Mouse (Mus musculus): ENCODE measurements around the gene Bmi1.

The Bmi1 gene

DNA sequence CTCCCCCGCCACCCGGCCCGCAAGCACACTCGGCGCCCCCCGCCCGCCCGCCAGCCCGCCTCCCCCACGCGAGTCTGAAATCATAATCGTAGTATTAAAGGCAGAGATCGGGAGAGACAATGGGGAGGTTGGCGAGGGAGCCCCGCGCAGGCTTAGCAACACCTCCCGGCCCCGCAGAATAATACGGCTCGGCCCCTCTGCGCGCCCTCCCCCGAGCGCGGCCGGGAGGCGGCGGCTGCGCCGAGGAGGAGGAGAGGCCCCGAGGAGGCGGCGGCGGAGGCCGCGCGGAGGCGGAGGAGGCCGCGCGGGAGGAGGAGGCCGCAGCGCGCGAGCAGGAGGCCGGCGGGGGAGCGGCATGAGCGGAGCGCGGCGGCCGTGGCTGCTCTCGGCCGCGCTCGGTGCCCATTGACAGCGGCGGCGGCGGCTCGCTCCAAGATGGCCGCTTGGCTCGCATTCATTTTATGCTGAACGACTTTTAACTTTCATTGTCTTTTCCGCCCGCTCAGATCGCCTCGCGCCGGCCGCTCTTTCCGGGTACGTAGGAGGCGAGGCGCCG, at the start of gene Bmi1:
Gene Bmi1, plus strand, starts transcription at position 83 of the 556 bp plus-strand sequence.
- DNase-seq, result peak in 1 of 2 experiments; percentile 87

DNA sequence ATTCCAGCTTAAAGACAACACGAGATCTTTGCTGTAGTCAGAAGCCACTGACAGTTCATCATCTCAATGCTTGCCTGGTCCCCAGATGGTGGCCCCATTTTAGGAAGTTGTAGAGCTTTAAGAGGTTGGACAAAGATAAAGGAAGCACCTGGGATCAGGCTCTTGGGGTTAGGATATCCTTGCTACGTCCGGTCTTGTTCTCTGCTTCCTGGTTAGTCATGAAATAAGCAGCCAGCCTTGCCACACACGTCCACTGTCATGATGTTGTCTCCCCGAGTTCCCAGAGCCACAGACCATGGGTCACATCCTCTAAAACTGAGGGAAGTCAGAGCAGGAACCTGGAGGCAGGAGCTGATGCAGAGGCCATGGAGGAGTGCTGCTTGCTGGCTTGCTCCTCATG, 46.3 kb upstream of the Bmi1 start:
- no peak for DNase-seq

DNA sequence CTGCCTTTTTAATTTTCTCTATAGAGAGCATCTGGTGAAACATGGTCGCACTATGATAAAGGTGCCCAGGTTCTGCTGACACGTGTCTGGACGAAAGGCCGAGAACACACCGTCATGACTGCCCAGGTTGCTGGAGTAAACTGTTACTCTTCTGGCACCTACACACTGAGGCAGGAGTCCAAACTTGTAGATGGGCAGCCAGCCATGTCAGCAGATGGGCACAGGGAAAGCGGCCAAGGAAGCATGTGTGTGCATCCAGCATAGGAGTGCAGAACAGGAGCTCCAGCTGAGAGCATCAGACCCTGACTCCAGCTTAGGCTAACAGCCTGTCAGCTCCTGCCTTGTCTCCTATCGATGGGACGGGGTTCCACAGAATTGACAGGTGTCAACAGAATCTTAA, 41.8 kb upstream of the Bmi1 start:
- DNase-seq, result peak; percentile 79 to 81

DNA sequence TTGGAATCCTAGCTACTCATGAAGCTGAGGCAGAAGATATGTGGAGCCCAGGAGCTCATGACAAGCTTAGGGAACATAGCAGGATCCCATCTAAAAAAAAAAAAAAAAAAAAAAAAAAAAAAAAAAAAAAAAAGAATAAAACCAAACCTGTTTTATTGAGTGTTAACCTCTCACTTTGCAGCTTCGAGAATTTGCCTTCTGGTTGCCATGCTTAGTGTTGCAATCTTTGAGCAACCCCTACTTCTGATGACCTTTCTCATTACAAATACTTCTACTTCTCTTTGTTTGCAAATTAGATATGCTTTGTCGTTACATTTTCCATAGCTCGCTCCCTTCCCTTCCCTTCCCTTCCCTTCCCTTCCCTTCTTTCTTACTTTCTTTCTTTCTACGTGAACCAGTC, 28.3 kb upstream of the Bmi1 start:
- no peak for DNase-seq

DNA sequence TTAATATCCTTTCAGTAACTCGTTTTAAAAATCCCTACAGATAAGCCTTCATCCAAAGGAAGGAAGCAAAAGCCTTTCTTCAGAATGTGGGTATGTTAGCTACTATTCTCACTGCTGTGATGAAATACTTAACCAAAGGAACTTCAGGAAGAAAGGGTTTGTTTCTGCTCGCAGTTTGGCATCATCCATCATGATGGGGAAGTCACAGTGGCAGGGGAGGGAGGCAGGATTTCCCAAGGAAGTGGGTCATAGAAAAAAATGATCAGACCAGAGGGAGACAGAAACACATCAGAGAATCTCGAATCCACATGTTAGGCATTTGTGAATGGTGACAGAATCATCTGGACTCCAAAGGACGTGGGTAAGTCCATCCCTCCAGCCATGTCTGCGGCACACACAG, 22.0 kb upstream of the Bmi1 start:
- peak in 1 of 2 experiments; percentile 18 for DNase-seq

DNA sequence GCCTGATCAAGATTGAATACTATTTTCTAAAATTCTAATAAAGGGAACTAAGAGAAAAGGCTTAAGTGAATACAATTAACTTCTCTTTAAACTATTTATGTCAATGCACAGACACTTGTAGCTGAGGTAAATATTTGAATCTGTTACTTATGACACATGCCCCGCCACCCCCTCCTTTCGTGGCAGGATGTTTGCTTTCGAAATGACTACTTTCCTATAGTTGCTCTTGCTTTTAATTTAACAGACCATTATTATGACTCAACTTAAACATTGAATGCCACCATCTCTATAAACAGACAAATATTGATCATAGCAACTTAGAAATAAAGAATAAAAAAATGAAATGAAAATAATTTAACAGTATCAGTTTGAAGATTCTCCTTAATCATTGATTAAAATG, 12.8 kb upstream of the Bmi1 start:
- DNase-seq, result no peak

DNA sequence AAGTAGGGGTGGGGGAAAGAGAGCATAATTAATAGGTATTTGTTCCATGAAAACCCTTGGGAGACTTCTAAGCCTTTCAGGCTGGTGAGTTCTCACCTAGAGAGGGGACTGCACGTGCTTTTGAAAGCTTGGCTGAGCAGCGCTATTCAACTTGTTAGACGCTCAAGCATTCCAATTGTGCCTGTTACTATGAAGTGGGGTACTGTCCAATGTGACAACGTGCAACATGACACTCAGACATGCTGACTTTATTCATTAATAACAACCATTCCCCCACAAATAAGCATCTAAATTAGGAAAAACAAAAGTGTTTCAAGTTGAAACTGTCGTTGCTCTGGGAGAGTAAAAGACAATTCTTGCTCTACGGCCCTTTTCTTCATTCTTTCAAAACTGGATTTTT, 5.8 kb upstream of the Bmi1 start:
- no peak for DNase-seq

DNA sequence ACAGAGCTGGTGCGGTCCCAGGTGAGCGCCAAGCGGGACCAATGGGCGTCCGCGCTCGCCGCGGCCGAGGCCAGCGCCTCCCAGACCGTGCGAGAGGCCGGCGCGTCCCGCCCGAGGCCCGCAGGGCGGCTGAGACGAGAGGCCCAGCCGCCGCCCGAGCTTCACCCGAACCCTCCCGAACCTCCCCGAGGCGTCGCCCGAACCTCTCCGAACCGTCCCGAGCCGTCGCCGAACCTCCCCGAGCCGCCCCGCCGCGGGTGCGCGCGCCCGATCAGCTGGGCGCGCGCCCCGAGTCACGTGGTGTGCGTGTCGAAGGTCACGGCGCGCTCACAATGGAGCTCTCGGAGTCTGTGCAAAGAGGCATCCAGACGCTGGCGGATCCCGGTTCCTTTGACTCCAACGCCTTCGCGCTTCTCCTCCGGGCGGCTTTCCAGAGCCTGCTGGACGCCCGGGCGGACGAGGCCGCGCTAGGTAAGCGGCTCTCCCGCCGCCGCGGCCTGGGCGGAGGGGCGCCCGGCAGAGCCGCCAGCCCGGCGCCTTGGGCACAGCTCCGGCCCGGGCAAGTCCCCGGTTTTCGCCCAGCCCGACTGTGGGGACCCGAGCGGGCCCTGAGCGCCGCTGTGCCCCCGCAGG, 4.6 kb upstream of the Bmi1 start, which contains the start of gene Commd3:
Gene Commd3, plus strand, starts transcription at position 252 of the 633 bp plus-strand sequence.
- DNase-seq, result peak; percentile 94 to 95

DNA sequence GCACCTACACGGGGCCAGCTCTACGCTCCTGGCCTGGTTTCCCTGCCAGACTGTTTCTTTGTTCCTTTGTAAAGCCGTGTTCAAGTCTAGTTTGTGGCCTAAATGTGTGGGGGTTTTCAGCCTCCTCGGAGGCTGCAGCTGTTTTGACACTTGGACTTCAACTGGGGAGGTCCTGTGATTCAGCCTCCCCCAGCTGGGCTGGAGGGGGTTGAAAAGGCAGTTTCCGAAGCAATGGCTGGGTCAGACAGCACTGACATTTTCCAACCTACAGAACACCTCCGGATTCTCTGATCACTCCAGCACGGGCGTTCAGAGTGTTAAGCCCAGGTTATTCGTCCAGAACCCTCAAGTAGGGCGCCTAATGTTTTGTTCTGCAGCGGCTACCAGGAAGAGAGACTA, 4.1 kb upstream of the Bmi1 start:
- peak; percentile 30 to 48 for DNase-seq

DNA sequence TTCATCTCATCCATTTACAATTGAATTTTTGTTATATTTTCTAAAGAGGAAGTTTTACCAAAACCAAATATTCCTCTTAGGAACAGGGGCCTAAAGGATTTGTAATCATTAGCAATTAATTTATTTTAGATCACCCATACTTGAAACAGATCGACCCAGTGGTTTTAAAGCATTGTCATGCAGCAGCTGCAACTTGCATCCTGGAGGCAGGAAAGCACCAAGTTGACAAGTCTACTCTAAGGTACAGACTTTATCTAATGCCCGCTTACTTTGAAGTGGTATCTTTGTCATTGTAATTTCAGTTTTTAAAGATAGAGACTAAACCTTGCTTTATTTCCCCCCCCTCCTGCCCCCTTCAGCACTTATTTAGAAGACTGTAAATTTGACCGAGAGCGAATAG, 3.1 kb upstream of the Bmi1 start:
- no peak for DNase-seq

DNA sequence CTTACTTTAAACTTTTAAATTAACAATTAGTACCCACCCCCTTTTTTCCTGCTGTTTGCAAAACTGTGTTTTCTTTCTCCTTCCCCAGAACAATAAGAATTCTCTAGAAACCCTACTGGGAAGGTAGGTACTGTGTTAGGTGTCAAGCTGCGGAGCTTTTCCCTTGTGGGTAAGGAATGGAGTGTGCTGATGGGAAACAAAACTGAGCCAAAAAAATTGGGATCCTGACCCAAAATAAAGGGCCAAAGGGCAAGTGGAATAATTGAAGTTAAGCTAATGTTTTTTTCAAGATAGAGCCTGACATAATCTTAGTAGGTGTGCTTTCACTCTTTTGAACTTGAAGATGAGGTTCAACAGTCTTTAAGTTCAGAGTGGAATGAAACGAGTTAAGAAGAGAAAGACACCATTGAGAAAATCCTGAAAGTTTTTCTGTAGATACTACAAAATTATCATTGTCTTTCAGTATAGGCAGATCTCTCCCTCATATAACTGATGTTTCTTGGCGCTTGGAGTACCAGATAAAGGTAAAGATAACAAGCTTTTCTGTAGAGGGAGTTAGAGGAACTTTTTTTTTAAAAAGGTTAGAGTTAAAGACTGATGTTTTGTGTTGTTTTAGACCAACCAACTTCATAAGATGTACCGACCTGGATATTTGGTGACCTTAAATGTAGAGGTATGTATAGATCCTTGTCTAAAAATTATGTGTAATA, 2.5 kb upstream of the Bmi1 start:
- no peak for DNase-seq

DNA sequence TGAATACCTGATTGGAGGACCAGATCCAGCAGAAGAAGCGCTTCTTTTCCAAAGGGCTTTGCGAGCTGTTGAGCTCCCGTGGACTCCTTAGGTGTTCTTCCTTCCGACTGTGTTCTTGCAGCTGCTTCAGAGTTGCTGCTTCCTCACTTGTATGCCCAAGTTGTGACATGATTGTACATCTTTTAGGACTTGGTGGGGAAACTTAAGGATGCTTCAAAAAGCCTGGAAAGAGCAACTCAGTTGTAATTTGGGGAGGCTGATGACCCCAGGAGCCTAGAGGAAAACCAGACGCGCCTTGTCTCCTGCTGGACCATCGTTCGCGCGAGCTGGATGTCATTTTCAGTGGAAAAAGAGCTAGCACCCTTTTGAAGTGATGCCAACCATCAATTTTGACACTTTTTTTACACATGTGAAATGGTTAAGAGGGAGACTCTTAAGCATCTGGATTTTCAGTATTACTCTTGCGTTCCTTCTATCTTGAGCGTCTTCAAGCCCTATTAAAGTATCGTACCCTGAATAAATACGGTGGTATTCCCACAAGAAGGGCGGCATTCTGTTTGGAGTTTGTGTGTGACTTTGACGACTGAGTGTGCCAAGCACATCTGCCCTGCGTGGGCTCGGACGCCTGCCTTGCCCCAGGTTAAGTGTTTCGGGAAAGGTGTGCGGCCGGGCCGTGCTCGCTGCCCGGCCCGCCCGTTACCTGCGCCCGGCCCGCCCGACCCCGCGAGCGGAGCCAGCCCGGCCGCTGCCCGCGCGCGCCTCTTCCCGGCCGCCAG, 949 bp upstream of the Bmi1 start:
- no peak for DNase-seq

DNA sequence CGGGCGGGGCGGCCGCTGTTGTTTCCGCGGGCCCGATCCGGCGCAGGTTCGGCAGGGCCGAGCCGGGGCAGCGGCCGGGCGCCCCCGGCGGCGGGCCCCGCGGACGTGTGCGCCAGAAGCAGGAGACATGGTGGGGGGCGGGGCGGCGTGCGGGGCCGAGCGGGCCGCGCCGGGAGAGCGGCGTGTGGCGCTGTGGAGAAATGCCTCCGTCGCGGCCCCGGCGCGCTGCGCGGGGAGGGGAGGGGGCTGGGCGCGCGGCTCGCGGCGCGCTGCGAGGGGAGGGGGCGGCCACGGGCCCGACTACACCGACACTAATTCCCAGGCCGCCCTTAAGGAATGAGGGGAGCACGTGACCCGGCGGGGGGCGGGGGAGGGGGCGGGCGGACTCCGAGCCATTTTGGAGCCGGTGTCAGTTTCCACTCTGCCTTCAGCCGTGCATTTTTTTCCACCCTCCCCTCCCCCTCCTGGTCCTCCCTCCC, 322 bp upstream of the Bmi1 start:
- peak; percentile 87 to 92 for DNase-seq

DNA sequence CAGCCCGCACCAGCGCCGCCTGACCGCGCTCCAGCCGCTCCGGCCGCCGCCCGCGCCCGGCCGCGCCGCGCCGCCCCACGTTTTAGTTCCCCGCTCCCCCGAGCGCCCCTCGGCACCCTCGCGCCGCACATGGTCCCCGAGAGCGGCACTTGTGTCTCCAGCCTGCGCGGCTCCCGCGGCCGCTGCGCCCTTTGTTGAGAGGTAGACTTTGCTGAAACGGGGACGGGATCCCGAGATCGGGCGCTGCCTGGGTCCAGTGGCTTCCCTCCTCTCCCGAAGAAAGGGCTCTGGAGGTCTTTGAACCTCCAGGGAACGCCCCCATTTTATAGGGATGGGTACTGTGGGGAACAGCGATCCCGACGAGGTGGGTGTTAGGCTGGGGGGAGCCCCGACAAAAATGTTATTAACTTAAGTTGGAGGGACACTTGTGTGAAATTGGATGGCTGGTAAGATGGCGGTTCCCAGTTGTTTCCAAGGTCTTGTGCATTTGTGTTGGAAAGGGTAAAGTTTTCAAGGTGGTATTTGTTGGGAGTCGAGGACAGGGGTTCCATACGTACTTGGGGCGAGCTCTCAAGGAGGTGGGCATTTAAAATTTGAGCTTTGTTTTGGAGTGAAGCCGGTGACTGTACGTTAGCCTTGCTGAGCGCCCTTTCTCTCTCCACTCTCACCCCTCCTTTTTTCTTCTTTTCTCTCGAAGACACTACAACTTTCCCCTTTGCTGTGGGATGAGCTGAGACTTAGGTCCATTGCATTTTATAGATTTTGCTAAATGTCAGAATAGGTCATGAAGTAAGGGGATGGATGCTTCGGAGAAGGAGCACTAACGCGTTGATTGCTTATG, 1.0 kb downstream of the Bmi1 start:
- DNase-seq, result peak; percentile 48 to 70

DNA sequence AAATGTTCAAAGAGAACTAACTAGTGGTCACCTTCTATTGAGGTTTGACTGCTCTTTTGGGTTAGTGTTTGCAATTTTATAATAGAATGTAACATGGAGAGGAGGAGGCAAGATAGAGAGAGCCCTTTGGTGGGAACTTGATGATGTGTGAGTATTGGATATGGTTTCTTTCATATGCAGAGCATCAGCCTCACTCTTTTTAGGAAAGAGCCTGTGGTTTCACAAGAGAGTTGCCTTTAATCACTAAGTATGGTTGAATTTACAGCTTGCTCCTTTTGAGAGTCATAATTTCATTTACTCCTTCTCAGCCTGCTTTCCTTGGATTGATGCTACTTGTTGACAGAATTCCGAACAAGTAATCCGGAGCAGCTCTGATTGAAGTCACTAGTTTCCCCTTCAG, 2.9 kb downstream of the Bmi1 start:
- DNase-seq, result no peak

DNA sequence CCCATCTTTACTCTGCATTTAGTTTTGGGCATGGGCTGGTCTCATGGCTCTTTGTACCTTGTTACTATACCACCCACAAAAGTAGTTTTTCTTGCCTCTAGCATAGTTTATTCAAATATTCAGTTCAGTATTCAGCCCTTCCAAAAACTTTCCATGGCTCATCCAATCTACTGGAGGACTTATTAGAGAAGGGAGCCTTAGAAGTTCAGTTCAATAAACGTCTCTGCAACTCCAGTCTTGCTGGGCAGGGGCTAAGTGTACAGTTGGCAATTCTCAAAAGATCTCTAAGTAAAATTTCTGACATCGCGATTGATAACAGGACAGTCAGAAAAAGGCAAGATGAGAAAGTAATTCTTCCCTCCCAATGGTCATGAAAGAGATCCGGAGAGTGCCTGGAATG, 3.7 kb downstream of the Bmi1 start:
- no peak for DNase-seq

DNA sequence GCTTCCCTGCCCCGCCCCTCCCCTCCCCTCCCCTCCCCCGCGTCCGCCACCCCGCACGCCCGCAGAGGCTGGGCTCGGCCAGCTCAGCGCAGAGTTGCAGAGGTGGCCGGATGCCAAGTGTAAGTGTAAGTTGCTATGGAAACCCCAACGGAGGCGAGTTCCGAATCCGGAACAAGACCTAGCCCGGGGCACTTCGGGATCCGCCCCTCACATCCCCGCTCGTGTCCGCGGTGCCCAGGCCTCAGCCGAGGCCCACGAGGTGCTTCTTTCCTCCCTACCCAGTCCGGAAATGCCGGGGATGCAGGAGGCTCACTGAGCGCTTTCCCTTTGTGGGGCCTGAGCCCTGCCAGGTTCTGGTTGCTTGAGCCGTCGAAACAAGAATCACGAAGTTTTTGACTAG, 4.1 kb downstream of the Bmi1 start:
- DNase-seq, result peak; percentile 78 to 84

DNA sequence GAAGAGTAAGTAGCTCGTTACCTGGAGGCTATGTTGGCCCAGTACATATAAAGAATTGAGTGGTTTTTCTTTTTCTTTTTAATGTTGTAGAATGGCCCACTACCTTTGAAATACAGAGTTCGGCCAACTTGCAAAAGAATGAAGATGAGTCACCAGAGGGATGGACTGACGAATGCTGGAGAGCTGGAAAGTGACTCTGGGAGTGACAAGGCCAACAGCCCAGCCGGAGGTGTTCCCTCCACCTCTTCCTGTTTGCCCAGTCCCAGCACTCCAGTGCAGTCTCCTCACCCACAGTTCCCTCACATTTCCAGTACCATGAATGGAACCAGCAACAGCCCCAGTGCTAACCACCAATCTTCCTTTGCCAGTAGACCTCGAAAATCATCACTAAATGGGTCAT, 7.2 kb downstream of the Bmi1 start:
- DNase-seq, result no peak

DNA sequence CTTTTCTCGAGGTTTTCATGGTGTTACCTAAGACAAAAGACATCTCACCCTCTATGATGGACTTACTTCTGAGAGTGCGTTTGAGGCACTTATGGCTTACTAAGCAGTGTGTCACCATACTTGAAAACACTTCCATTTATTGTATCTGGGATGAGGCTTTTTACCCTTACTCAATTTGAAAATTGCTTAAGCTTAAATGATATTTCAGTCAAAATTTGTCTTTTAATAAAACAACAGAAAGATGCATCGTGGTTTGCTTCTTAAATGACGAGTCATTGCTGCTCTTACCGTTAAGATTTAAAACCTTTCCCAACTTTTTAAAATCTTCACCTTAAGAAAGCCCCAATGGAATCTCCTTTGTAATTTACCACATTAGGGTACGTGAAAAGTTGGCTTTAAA, 9.6 kb downstream of the Bmi1 start:
- DNase-seq, result no peak

DNA sequence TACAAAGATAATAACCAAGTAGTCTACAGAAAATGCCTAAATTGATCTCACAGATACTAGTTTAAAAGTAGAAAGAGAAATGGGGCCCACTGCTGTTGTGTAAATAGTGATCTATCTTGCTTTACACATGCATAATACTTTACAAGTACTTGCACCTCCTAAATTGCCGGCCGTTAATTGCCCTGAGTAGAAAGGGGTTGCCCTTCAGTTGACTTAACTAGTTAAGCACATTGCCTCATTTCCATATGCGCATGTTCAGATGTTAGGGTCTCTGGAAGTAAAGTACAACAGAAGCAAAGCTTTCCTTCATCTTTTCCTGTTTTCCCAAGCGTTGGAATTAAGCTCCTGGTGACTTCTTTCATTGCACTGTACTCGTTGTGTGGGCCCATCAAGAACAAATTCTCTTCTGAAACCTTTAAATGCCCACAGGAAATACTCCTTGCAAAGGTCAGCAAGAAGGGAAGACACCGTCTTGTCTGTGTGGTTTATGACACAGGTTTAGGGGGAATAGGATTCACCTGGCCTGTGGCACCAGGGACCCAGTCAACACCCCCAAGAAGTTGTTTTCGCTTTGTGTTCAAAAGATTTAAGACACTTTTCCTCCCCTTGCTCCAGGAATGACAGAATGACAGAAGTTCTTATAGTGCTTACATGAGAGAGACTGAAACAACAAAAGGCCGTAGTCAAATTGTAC, 10.2 kb downstream of the Bmi1 start:
- no peak for DNase-seq

DNA sequence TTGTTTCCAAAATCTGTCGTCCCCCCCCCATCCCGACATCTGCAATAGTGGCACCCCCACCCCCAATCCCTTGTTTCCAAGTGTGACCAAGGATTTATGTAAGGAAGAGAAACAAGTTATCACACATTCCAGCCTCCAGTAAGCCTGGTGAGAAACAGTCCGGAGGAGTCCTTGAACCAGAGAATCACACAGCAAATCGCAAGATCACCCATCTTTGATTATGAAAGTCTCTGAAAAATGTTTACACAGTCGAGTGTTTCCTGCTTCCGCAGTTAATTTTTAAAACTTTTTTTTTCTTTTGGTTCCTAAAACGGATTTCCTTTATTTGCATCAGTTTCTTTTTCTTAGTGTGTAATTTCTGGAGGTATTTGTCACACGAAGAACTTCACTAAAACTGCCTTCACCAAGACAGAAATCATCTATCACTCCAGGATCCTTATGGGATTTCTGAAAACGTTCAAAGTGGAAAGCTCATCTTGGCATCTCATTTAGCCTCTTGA, 10.9 kb downstream of the Bmi1 start:
- DNase-seq, result no peak

DNA sequence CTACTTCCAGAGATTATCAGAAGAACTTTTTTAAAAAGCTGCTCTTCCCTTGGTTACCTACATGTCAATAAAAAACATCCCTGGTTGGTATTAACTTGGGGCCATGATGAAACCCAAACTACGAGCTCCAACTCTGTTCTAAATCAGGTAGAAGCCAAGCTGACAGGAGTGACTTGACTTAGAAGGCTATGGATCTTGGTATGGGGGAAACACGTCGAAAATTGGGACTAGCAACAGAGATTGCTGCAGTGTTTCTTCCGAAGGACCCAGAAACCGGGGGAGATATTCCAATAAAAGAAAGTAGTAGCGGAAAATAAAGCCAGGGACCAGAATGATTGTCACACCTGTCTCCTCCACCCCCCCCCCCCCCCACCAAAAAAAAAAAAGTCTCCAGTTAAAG, 11.5 kb downstream of the Bmi1 start:
- DNase-seq, result no peak

Measured in kidney, postnatal 25 days (tissue).